Mouse (Mus musculus) kidney, postnatal 4 days (tissue): ENCODE data around the gene Pm20d2.

Experiments
- DNase-seq, 2 experiments: peaks; one replicate each; pipeline ENCODE4 v3.0.0; 2021; ENCODE audit warnings: mixed read lengths in 2 of 2

Gene Pm20d2

GRCm38 (mm10) chr4:33189735-33190036 lies at the start of gene Pm20d2:
Gene Pm20d2 (minus strand): TSS chr4:33189737.
- DNase-seq: no peak

- no peak for DNase-seq
These were observed 41.3 kb upstream of the Pm20d2 start for GRCm38 (mm10) chr4:33230881-33231280.

- no peak for DNase-seq
These were observed 40.1 kb upstream of the Pm20d2 start for GRCm38 (mm10) chr4:33229639-33230038.

- DNase-seq: no peak
These were observed 37.6 kb upstream of the Pm20d2 start for GRCm38 (mm10) chr4:33227164-33227563.

- no peak for DNase-seq
These were observed 34.6 kb upstream of the Pm20d2 start for GRCm38 (mm10) chr4:33224003-33224675.

GRCm38 (mm10) chr4:33221847-33222246 lies 32.3 kb upstream of the Pm20d2 start:
- no peak for DNase-seq

GRCm38 (mm10) chr4:33208881-33209841 lies 19.6 kb upstream of the Pm20d2 start, which contains the start of gene Srsf12:
Gene Srsf12 (plus strand): TSS chr4:33208991.
- DNase-seq: peak; percentile 42 to 57

- no peak for DNase-seq
These were observed 18.0 kb upstream of the Pm20d2 start for GRCm38 (mm10) chr4:33207551-33207950.

- DNase-seq: peak; percentile 71 to 74
These were observed 15.1 kb upstream of the Pm20d2 start for GRCm38 (mm10) chr4:33204682-33205081.

- no peak for DNase-seq
These were observed 8.6 kb upstream of the Pm20d2 start for GRCm38 (mm10) chr4:33198117-33198516.

- peak; percentile 85 to 91 for DNase-seq
These were observed 479 bp downstream of the Pm20d2 start for GRCm38 (mm10) chr4:33188781-33189734.

GRCm38 (mm10) chr4:33188164-33188563 lies 1.4 kb downstream of the Pm20d2 start:
- peak; percentile 47 to 67 for DNase-seq

- no peak for DNase-seq
These were observed 6.1 kb downstream of the Pm20d2 start for GRCm38 (mm10) chr4:33183477-33183876.

- no peak for DNase-seq
These were observed 37.2 kb downstream of the Pm20d2 start for GRCm38 (mm10) chr4:33152087-33153038.

- DNase-seq: no peak
These were observed 40.4 kb downstream of the Pm20d2 start for GRCm38 (mm10) chr4:33149150-33149549.

GRCm38 (mm10) chr4:33147825-33148224 lies 41.7 kb downstream of the Pm20d2 start:
- peak; percentile 71 to 74 for DNase-seq

GRCm38 (mm10) chr4:33146679-33147291 lies 42.8 kb downstream of the Pm20d2 start:
- DNase-seq: no peak

GRCm38 (mm10) chr4:33132221-33132620 lies 57.3 kb downstream of the Pm20d2 start, which contains the start of gene Gabrr1:
Gene Gabrr1 (plus strand): TSS chr4:33132521.
- DNase-seq: no peak

GRCm38 (mm10) chr4:33125409-33126084 lies 64.0 kb downstream of the Pm20d2 start:
- no peak for DNase-seq

GRCm38 (mm10) chr4:33124493-33124892 lies 65.0 kb downstream of the Pm20d2 start:
- DNase-seq: peak; percentile 56 to 61
